Mouse (Mus musculus) heart, embryonic 14.5 days (tissue): ENCODE results near the gene Plpp2. TPM values are rescaled to one million over a fixed set of nuclear protein-coding genes. Genes with fewer than 3 reads are reported as not detected.

ENCODE experiments used
- ATAC-seq: fragments of 200-750 bp; cut with Nextera tagmentation; 2 replicates; pipeline ENCODE4 v1.8.0; 2017; ENCODE audit warnings: low read depth, moderate TSS enrichment; ENCODE audit not compliant: insufficient number of reproducible peaks, insufficient read depth, low FRiP score
- H3K27ac ChIP-seq, 2 experiments: fragments of 200-500 bp in 1 of 2; fragments of 300-500 bp in 1 of 2; sonication (generic) in 1 of 2; replicated peaks in 1 of 2; 2 replicates each; pipeline ENCODE4 v1.5.1; 2012 to 2014; ENCODE audit warnings: low read depth in 2 of 2, low read length in 2 of 2, control low read depth in 1 of 2, mild to moderate bottlenecking in 1 of 2, mixed read lengths in 1 of 2; ENCODE audit not compliant: control insufficient read depth in 1 of 2, insufficient read depth in 1 of 2
- H3K27me3 ChIP-seq: fragments of 300-500 bp; sonication (generic); 2 replicates; pipeline ENCODE4 v1.6.1; 2014; ENCODE audit warnings: mild to moderate bottlenecking, low read length, control low read depth; ENCODE audit not compliant: control insufficient read depth, insufficient read depth
- H3K36me3 ChIP-seq: fragments of 300-500 bp; sonication (generic); 2 replicates; pipeline ENCODE4 v1.6.1; 2014; ENCODE audit warnings: mild to moderate bottlenecking, control low read depth, low read length, mixed read lengths; ENCODE audit not compliant: control insufficient read depth, insufficient read depth
- H3K4me1 ChIP-seq, 2 experiments: fragments of 200-500 bp in 1 of 2; fragments of 300-500 bp in 1 of 2; sonication (generic) in 1 of 2; 2 replicates each; pipeline ENCODE4 v1.6.1; 2012 to 2014; ENCODE audit warnings: low read length in 2 of 2, control low read depth in 1 of 2, mixed read lengths in 1 of 2; ENCODE audit not compliant: control insufficient read depth in 2 of 2, insufficient read depth in 2 of 2
- H3K4me2 ChIP-seq: fragments of 300-500 bp; sonication (generic); 2 replicates; pipeline ENCODE4 v1.6.1; 2014; ENCODE audit warnings: mild to moderate bottlenecking, low read length
- H3K4me3 ChIP-seq, 2 experiments: fragments of 200-500 bp in 1 of 2; fragments of 300-500 bp in 1 of 2; sonication (generic) in 1 of 2; 2 replicates each; pipeline ENCODE4 v1.5.1; 2012 to 2014; ENCODE audit warnings: low read length in 2 of 2, mild to moderate bottlenecking in 2 of 2, control low read depth in 1 of 2, low read depth in 1 of 2, moderate library complexity in 1 of 2; ENCODE audit not compliant: control insufficient read depth in 1 of 2, insufficient read depth in 1 of 2
- H3K9ac ChIP-seq: fragments of 300-500 bp; sonication (generic); 2 replicates; pipeline ENCODE4 v1.6.1; 2014; ENCODE audit warnings: mild to moderate bottlenecking, low read length
- H3K9me3 ChIP-seq: fragments of 300-500 bp; sonication (generic); 2 replicates; pipeline ENCODE4 v1.6.1; 2016; ENCODE audit warnings: low read length, control low read depth; ENCODE audit not compliant: control insufficient read depth
- WGBS: fragments of 180-500 bp; shearing (Covaris S2); extraction: QIAGEN DNeasy Blood & Tissue Kit; methylation state at CpG from one replicate; pipeline ENCODE4 v1.1.7; 2014; 5-methylcytosine and 5-hydroxymethylcytosine counted together
- polyA plus RNA-seq: library from polyadenylated mRNA; unstranded; fragments of >200 nt; fragmentation: Nextera tagmentation; extraction: Ambion mirVana; gene quantifications from 2 replicates; pipeline ENCODE4 v1.2.1, GENCODE M21; 2014

Gene Plpp2
- polyA plus RNA-seq, 1 experiment from 2014 or later = 10.3 TPM

- Histone ChIP-seq H3K4me1 (peaks cover 2 to 4% of the 10 kb centered on the region in 2 experiments; a peak in 1 of 4 replicates), H3K9ac (no peak overlapping the region), H3K9me3 (no peaks in the 10 kb centered on the region), H3K27me3 (no peaks in the 10 kb centered on the region), H3K4me2 (no peak overlapping the region), H3K4me3 (no peak overlapping the region), H3K27ac (no peak overlapping the region), H3K36me3 (peaks cover 100% of the 10 kb centered on the region)
- ATAC-seq = no peak
- WGBS = 58% methylated on average over 9 of the region's 9 CpGs
Observed at GRCm38 (mm10) chr10:79543884-79544597, 10.4 kb upstream of the Plpp2 start.

- Histone ChIP-seq H3K27me3 (no peaks in the 10 kb centered on the region), H3K4me1 (0 out of 4 replicates have a peak, but pooled peaks cover 0 to under 1% of the 10 kb centered on the region in 2 experiments), H3K36me3 (peaks cover 85% of the 10 kb centered on the region), H3K9ac (no peak overlapping the region), H3K27ac (no peak overlapping the region), H3K9me3 (no peaks in the 10 kb centered on the region), H3K4me3 (no peak overlapping the region), H3K4me2 (no peak overlapping the region)
- ATAC-seq = no peak
- WGBS = 91% methylated on average over 11 of the region's 11 CpGs
Observed at GRCm38 (mm10) chr10:79542171-79542570, 8.6 kb upstream of the Plpp2 start.

- H3K36me3 ChIP-seq = peaks cover 79% of the 10 kb centered on the region
- 91% methylated on average over 15 of the region's 15 CpGs for WGBS
- H3K9ac ChIP-seq = no peak overlapping the region
- H3K9me3 ChIP-seq = no peaks in the 10 kb centered on the region
- H3K4me2 ChIP-seq = no peak overlapping the region
- H3K27me3 ChIP-seq = no peaks in the 10 kb centered on the region
- H3K4me3 ChIP-seq = no peak overlapping the region
- H3K4me1 ChIP-seq = no peaks in the 10 kb centered on the region
- H3K27ac ChIP-seq = no peak overlapping the region
- ATAC-seq = no peak
Observed at GRCm38 (mm10) chr10:79541522-79541921, 7.9 kb upstream of the Plpp2 start.

- ATAC-seq = no peak
- Histone ChIP-seq H3K4me3 (no peak overlapping the region), H3K9me3 (no peaks in the 10 kb centered on the region), H3K27me3 (no peaks in the 10 kb centered on the region), H3K9ac (no peak overlapping the region), H3K36me3 (peaks cover 71% of the 10 kb centered on the region), H3K4me2 (no peak overlapping the region), H3K4me1 (no peaks in the 10 kb centered on the region), H3K27ac (no peak overlapping the region)
- 96% methylated on average over 11 of the region's 11 CpGs for WGBS
Observed at GRCm38 (mm10) chr10:79540746-79541145, 7.2 kb upstream of the Plpp2 start.

GRCm38 (mm10) chr10:79539701-79540495 lies 6.3 kb upstream of the Plpp2 start:
- 90% methylated on average over 16 of the region's 16 CpGs for WGBS
- Histone ChIP-seq H3K4me3 (no peak overlapping the region), H3K27ac (no peak overlapping the region), H3K27me3 (no peaks in the 10 kb centered on the region), H3K4me2 (no peak overlapping the region), H3K9ac (no peak overlapping the region), H3K36me3 (peaks cover 63% of the 10 kb centered on the region), H3K9me3 (no peaks in the 10 kb centered on the region), H3K4me1 (no peaks in the 10 kb centered on the region)
- no peak for ATAC-seq

GRCm38 (mm10) chr10:79538873-79539272 lies 5.3 kb upstream of the Plpp2 start:
- 55% methylated on average over 4 of the region's 4 CpGs for WGBS
- peaks cover 52% of the 10 kb centered on the region for H3K36me3 ChIP-seq

GRCm38 (mm10) chr10:79538323-79538722 lies 4.7 kb upstream of the Plpp2 start:
- ATAC-seq = no peak
- H3K4me3 ChIP-seq = no peak overlapping the region
- H3K9me3 ChIP-seq = no peaks in the 10 kb centered on the region
- no peak overlapping the region for H3K9ac ChIP-seq
- H3K27ac ChIP-seq = no peak overlapping the region
- H3K27me3 ChIP-seq = no peaks in the 10 kb centered on the region
- 86% methylated on average over 3 of the region's 3 CpGs for WGBS
- peaks cover 0 to 2% of the 10 kb centered on the region in 2 experiments; a peak in 2 of 4 replicates for H3K4me1 ChIP-seq
- no peak overlapping the region for H3K4me2 ChIP-seq
- H3K36me3 ChIP-seq = peaks cover 47% of the 10 kb centered on the region

More at GRCm38 (mm10) chr10:79538873-79539272, 5.3 kb upstream of the Plpp2 start:
- Histone ChIP-seq H3K4me3 (no peak overlapping the region), H3K27ac (no peak overlapping the region), H3K4me2 (no peak overlapping the region), H3K27me3 (no peaks in the 10 kb centered on the region), H3K9me3 (no peaks in the 10 kb centered on the region), H3K9ac (no peak overlapping the region), H3K4me1 (peaks cover 0 to 2% of the 10 kb centered on the region in 2 experiments; a peak in 2 of 4 replicates)
- ATAC-seq = no peak
